Mouse (Mus musculus) forebrain, embryonic 12.5 days (tissue): Measurements from ENCODE around the gene Ier5. TPM values are rescaled to one million over a fixed set of nuclear protein-coding genes. Genes with fewer than 3 reads are reported as not detected.
A peak's percentile ranks its signal among the peaks of the same experiment; 100 is the strongest.

ENCODE experiments used
- ATAC-seq: fragments of 200-750 bp; cut with Nextera tagmentation; 2 replicates; pipeline ENCODE4 v1.8.0; 2017; ENCODE audit warnings: moderate TSS enrichment; ENCODE audit not compliant: low FRiP score
- H3K27ac ChIP-seq: fragments of 300-500 bp; sonication (generic); 2 replicates; pipeline ENCODE4 v1.5.1; 2016; ENCODE audit warnings: mild to moderate bottlenecking
- H3K27me3 ChIP-seq: fragments of 300-500 bp; sonication (generic); 2 replicates; pipeline ENCODE4 v1.6.1; 2016; ENCODE audit warnings: mild to moderate bottlenecking
- H3K36me3 ChIP-seq: fragments of 300-500 bp; sonication (generic); replicated peaks from 2 replicates; pipeline ENCODE4 v1.6.1; 2016; ENCODE audit warnings: mild to moderate bottlenecking
- H3K4me1 ChIP-seq: fragments of 300-500 bp; sonication (generic); 2 replicates; pipeline ENCODE4 v1.6.1; 2016
- H3K4me2 ChIP-seq: fragments of 300-500 bp; sonication (generic); 2 replicates; pipeline ENCODE4 v1.6.1; 2016; ENCODE audit warnings: mild to moderate bottlenecking, moderate library complexity
- H3K4me3 ChIP-seq: fragments of 300-500 bp; sonication (generic); replicated peaks from 2 replicates; pipeline ENCODE4 v1.5.1; 2016; ENCODE audit warnings: mild to moderate bottlenecking
- H3K9ac ChIP-seq: fragments of 300-500 bp; sonication (generic); 2 replicates; pipeline ENCODE4 v1.6.1; 2016; ENCODE audit warnings: mild to moderate bottlenecking
- H3K9me3 ChIP-seq: fragments of 300-500 bp; sonication (generic); 2 replicates; pipeline ENCODE4 v1.6.1; 2016
- WGBS: fragments of 180-500 bp; shearing (Covaris S2); methylation state at CpG from one replicate; pipeline ENCODE4 v1.1.7; 2016; 5-methylcytosine and 5-hydroxymethylcytosine counted together
- polyA plus RNA-seq: library from polyadenylated mRNA; unstranded; fragments of >200 nt; fragmentation: Nextera tagmentation; extraction: Ambion mirVana; gene quantifications from 2 replicates; pipeline ENCODE4 v1.2.1, GENCODE M21; 2016

The Ier5 gene
- polyA plus RNA-seq, 1 experiment from 2014 or later = 19.2 TPM

GRCm38 (mm10) chr1:155088046-155088445 is 11.4 kb downstream of the Ier5 start:
- Histone ChIP-seq H3K4me1 (peaks cover 61% of the 10 kb centered on the region), H3K27ac (no peak overlapping the region)
- ATAC-seq = no peak

DNA sequence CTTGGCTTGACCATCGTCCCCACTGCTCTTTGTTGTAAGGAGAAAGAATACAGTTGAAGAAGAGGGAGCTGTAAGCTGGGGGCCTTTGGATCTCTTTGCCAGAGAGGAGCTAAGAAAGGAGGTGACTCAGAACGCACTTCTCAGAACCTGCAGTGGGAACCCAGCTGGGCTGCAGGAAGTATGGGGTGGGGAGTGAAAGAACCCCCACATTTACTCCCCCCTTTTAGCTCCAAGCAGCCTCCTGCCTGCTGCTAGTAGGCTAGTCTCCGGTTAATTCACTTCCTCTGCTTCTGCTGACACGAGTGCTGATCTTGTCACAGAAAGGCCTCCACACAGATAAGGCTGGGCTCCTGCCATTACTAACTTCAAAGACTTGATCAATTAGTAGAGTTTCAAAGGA is 12.5 kb downstream of the Ier5 start:
- Histone ChIP-seq H3K27ac (peak overlapping the region; percentile 91), H3K4me2 (peak overlapping the region; percentile 29), H3K9me3 (no peaks in the 10 kb centered on the region), H3K4me1 (peaks cover 61% of the 10 kb centered on the region), H3K9ac (no peak overlapping the region), H3K27me3 (no peaks in the 10 kb centered on the region), H3K4me3 (no peak overlapping the region), H3K36me3 (no peaks in the 10 kb centered on the region)
- 6% methylated on average over 4 of the region's 4 CpGs for WGBS
- no peak for ATAC-seq

More at GRCm38 (mm10) chr1:155088046-155088445, 11.4 kb downstream of the Ier5 start:
- H3K27me3 ChIP-seq = no peaks in the 10 kb centered on the region
- H3K9ac ChIP-seq = no peak overlapping the region
- no peak overlapping the region for H3K4me3 ChIP-seq
- 93% methylated on average over 4 of the region's 4 CpGs for WGBS
- no peak overlapping the region for H3K4me2 ChIP-seq
- no peaks in the 10 kb centered on the region for H3K9me3 ChIP-seq
- H3K36me3 ChIP-seq = no peaks in the 10 kb centered on the region

DNA sequence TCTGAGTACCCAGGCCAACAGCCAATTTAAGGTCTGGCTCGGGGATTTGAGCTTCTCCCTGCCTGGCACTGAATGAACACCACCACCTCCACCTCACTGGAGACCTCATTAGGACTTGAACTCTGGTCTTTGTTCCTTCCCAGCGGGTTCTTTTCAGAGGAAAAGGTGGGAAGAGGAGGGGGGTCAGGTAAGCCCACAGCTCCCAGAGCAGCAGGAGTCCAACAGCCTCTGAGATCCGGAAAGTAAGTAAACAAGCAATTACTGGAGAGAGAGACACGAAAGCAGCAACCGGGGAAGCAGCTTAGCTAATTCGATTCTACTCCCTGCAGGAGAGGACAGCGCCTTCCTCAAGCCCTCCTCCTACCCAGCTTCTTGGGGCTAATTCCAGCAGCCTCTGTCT is 13.0 kb downstream of the Ier5 start:
- no peak for ATAC-seq
- H3K27me3 ChIP-seq = no peaks in the 10 kb centered on the region
- peaks cover 61% of the 10 kb centered on the region for H3K4me1 ChIP-seq
- H3K36me3 ChIP-seq = no peaks in the 10 kb centered on the region
- 2% methylated on average over 7 of the region's 7 CpGs for WGBS
- H3K4me3 ChIP-seq = no peak overlapping the region
- peak overlapping the region; percentile 12; the same call in 1 of the 2 replicates for H3K9ac ChIP-seq
- no peaks in the 10 kb centered on the region for H3K9me3 ChIP-seq
- H3K27ac ChIP-seq = peak overlapping the region; percentile 91
- H3K4me2 ChIP-seq = peak overlapping the region; percentile 29

GRCm38 (mm10) chr1:155084839-155085238 is 14.6 kb downstream of the Ier5 start:
- ATAC-seq = no peak
- H3K9me3 ChIP-seq = no peaks in the 10 kb centered on the region
- H3K4me2 ChIP-seq = no peak overlapping the region
- 46% methylated on average over 8 of the region's 8 CpGs for WGBS
- peaks cover 64% of the 10 kb centered on the region for H3K4me1 ChIP-seq
- no peaks in the 10 kb centered on the region for H3K36me3 ChIP-seq
- no peaks in the 10 kb centered on the region for H3K27me3 ChIP-seq
- H3K27ac ChIP-seq = no peak overlapping the region
- H3K4me3 ChIP-seq = no peak overlapping the region
- no peak overlapping the region for H3K9ac ChIP-seq

DNA sequence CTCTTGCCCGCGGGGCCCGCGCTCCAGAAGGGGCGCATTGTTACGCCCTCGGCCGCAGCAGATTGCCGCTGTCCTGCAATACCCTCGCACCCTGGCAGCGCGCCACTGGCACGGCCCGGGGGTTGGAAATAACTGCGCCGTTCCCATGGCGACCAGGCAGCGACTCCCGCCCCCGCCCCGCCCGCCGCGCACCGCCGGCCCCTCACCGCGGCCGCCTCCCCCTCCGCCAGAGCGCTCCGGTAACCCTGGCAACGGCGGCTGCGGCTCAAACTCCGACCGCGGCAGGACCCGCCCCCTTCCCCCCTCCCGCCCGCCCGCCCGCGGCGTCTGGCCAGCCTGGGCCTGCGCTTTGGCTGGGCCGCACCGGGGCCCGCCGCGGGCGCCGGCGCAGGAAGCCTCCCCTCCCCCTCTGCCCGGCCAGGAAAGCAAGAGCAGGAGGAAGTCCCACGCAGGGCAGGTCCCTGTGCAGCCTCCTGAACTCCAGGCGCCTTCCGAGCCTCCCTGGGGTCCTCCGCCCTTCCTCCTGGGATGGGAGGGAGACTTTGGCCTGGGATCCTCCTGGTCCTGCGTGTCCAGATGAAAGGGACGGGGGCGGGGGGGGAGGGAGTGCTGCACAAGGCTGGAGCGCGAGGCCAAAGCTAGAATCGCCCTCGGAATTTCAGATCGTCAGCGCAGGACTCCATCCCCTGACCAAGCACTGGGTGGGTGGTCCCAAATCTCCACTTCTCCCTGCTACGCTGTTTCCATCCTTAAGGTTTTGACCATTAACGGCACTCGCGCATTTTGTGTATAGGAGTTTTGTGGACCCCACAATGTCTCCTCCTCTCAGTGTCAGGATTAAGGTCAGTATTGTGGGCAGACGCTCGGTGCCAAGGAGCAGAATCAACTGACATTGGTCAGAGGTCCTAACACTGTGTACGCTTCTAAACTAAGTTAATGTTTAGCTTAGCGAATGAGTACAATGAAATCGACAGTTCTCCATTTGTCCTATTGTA is 15.9 kb downstream of the Ier5 start:
- 1% methylated on average over 42 of the region's 77 CpGs for WGBS
- peak; percentile 94 for ATAC-seq
- Histone ChIP-seq H3K9me3 (no peaks in the 10 kb centered on the region), H3K27ac (peak overlapping the region; percentile 99), H3K4me3 (peak overlapping the region; percentile 41), H3K36me3 (no peaks in the 10 kb centered on the region), H3K27me3 (no peaks in the 10 kb centered on the region), H3K9ac (peak overlapping the region; percentile 70), H3K4me2 (peak overlapping the region; percentile 67), H3K4me1 (peaks cover 64% of the 10 kb centered on the region)

DNA sequence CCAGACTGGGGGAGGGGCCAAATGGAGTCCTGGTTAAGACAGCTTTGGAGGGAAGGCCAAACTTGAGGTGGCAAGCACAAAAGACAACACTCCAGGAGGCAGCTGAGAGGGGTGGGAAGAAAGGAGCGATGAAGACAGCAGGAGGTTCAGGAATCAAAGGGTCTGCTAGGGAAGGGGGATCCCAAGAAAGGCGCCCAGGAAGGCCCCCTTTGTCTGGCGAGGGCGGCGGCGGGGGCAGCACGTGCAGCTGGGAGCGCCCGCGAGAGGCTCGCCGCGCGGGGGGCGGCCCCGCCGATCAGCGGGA is 16.5 kb downstream of the Ier5 start:
- H3K4me2 ChIP-seq = peak overlapping the region; percentile 67
- H3K4me3 ChIP-seq = peak overlapping the region; percentile 41
- ATAC-seq = no peak
- H3K9me3 ChIP-seq = no peaks in the 10 kb centered on the region
- H3K27ac ChIP-seq = peak overlapping the region; percentile 99
- no peaks in the 10 kb centered on the region for H3K36me3 ChIP-seq
- H3K27me3 ChIP-seq = no peaks in the 10 kb centered on the region
- peaks cover 65% of the 10 kb centered on the region for H3K4me1 ChIP-seq
- WGBS = 0% methylated on average over 18 of the region's 18 CpGs
- peak overlapping the region; percentile 33; the same call in 1 of the 2 replicates for H3K9ac ChIP-seq

DNA sequence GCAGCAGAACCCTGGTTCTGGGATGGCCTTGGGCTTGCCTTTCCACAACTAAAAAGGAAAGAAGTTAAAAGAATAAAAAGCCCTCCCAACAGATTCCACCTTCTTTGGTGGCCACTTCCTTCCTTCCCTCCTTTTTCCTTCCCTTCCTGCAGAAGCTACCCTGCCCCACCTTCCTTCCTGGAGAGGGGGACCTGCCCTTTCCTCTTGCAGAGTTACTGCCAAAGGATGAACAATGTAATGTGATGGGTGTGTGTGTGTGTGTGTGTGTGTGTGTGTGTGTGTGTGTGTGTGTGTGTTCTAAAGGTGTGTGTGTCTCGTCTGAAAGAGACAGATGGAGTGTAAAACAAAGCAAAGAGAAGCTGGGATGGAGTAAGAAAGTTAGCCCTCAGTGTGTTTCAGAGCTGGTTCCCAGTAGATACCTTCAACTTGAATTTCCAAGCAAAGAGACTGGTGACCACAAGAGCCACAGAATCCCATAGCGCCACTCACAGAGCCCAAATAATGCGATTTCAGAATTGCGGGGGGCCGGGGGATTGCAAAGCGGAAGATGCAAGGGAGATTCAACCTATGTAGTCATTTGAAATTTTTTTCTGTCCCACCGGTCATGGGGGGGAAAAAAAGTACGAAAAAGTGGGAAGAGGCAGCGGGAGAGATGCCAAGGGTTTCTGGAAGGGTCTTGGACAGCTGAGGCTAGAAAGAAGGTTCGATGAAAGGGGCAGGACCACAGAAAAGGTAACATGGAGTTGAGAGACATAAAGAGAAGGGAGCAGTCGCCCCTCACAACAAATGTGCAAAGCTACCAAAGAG is 17.1 kb downstream of the Ier5 start:
- peak overlapping the region; percentile 41 for H3K4me3 ChIP-seq
- no peaks in the 10 kb centered on the region for H3K27me3 ChIP-seq
- H3K27ac ChIP-seq = peak overlapping the region; percentile 99
- H3K9me3 ChIP-seq = no peaks in the 10 kb centered on the region
- no peaks in the 10 kb centered on the region for H3K36me3 ChIP-seq
- ATAC-seq = no peak
- H3K9ac ChIP-seq = peak overlapping the region; percentile 33; the same call in 1 of the 2 replicates
- peak overlapping the region; percentile 67 for H3K4me2 ChIP-seq
- WGBS = under 1% methylated on average over 11 of the region's 11 CpGs
- peaks cover 68% of the 10 kb centered on the region for H3K4me1 ChIP-seq

GRCm38 (mm10) chr1:155077675-155078074 is 21.8 kb downstream of the Ier5 start:
- H3K4me3 ChIP-seq = no peak overlapping the region
- peaks cover 45% of the 10 kb centered on the region for H3K4me1 ChIP-seq
- H3K27ac ChIP-seq = peak overlapping the region; percentile 54
- no peaks in the 10 kb centered on the region for H3K27me3 ChIP-seq
- no peak overlapping the region for H3K9ac ChIP-seq
- ATAC-seq = no peak
- 84% methylated on average over 3 of the region's 3 CpGs for WGBS
- no peak overlapping the region for H3K4me2 ChIP-seq
- no peaks in the 10 kb centered on the region for H3K9me3 ChIP-seq
- no peaks in the 10 kb centered on the region for H3K36me3 ChIP-seq

DNA sequence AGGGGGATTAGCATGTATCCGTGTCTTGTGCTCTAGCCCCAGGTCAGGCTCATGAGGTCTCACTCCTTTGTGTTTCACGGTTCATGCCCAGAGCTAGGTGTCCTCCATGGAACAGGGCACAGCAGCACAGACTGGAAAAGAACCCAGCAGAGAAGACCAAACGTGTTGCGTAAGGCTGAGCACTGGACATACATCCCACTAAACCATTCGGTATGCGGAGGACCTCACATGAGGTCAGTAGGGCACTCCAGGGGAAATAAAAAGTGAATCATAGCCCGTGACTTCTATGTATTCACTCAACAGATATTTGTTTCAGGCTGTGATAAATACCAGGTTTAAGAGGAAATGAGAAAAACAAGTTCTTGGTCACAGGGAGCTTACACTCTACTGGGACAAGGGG is 23.6 kb downstream of the Ier5 start:
- Histone ChIP-seq H3K27ac (no peak overlapping the region), H3K4me3 (no peak overlapping the region), H3K9me3 (no peaks in the 10 kb centered on the region), H3K9ac (no peak overlapping the region), H3K4me2 (no peak overlapping the region), H3K4me1 (peaks cover 47% of the 10 kb centered on the region), H3K27me3 (no peaks in the 10 kb centered on the region), H3K36me3 (no peaks in the 10 kb centered on the region)
- WGBS = 86% methylated on average over 7 of the region's 7 CpGs
- no peak for ATAC-seq

DNA sequence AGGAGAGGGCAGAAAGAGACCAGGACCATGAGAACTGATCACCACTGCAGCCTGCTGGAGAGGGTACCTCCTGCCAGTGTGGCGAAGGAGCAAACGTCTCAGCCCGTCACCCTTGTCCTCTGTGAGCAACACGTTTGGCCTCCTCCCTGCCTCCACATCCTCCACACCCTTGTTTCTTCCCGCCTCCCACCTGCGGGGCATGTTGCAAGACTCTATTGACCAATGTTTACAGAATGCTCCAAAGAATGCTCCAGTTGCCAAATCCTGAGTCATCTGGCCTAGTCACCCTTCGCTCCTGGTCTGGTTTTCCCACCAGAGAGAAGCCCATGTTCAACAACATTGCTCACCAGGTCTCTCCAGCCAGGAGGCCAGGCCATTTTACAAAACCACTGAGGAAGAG is 24.6 kb downstream of the Ier5 start:
- Histone ChIP-seq H3K9ac (no peak overlapping the region), H3K36me3 (no peaks in the 10 kb centered on the region), H3K4me2 (no peak overlapping the region), H3K27ac (no peak overlapping the region), H3K27me3 (no peaks in the 10 kb centered on the region), H3K9me3 (no peaks in the 10 kb centered on the region), H3K4me3 (no peak overlapping the region), H3K4me1 (peaks cover 47% of the 10 kb centered on the region)
- WGBS = 78% methylated on average over 7 of the region's 7 CpGs
- ATAC-seq = no peak

GRCm38 (mm10) chr1:155073905-155074304 is 25.5 kb downstream of the Ier5 start:
- WGBS = 81% methylated on average over 6 of the region's 6 CpGs
- Histone ChIP-seq H3K27me3 (no peaks in the 10 kb centered on the region), H3K27ac (no peak overlapping the region), H3K36me3 (no peaks in the 10 kb centered on the region), H3K4me2 (no peak overlapping the region), H3K4me1 (peaks cover 47% of the 10 kb centered on the region), H3K4me3 (no peak overlapping the region), H3K9ac (no peak overlapping the region), H3K9me3 (no peaks in the 10 kb centered on the region)
- ATAC-seq = no peak

- Histone ChIP-seq H3K4me1 (peaks cover 47% of the 10 kb centered on the region), H3K27ac (0 out of 2 replicates have a peak overlapping the region, but pooled peaks have one; percentile 19), H3K36me3 (no peaks in the 10 kb centered on the region), H3K27me3 (no peaks in the 10 kb centered on the region), H3K4me3 (no peak overlapping the region), H3K9ac (no peak overlapping the region; the same call in 1 of the 2 replicates), H3K4me2 (no peak overlapping the region), H3K9me3 (no peaks in the 10 kb centered on the region)
- WGBS = 31% methylated on average over 7 of the region's 7 CpGs
- no peak for ATAC-seq
Observed at GRCm38 (mm10) chr1:155073133-155073532, 26.3 kb downstream of the Ier5 start.
